Mouse (Mus musculus): ENCODE results near the gene AC131692.1. TPM values are rescaled to one million over a fixed set of nuclear protein-coding genes. Genes with fewer than 3 reads are reported as not detected.

Gene AC131692.1
- polyA plus RNA-seq, 1 experiment: 0.68 TPM

- peaks cover 2% of the 10 kb centered on the region; the same call in 1 of the 2 replicates for H3K4me1 ChIP-seq (ENCODE audit: control insufficient read depth, insufficient read depth, low read length)
- peak; percentile 46; the same call in 1 of the 2 replicates for TF ChIP-seq POLR2A (IDR thresholded peaks at IDR 0.05; ENCODE audit: low read depth, low read length)
- peak; percentile 16; the same call in 1 of the 2 replicates for TF ChIP-seq CTCF (IDR thresholded peaks at IDR 0.05; ENCODE audit: borderline replicate concordance, insufficient read depth, low read length)
- peak within 1 kb of the TSS; percentile 93 for H3K27ac ChIP-seq (ENCODE audit: insufficient read depth, low read length)
- H3K4me3 ChIP-seq (ENCODE audit: insufficient read depth, low read length): peak within 1 kb of the TSS; percentile 51
These were observed 47.2 kb downstream of the AC131692.1 start, which contains the start of gene Arl2 for GRCm38 (mm10) chr19:6141394-6141749. Gene Arl2, minus strand, starts transcription at chr19:6141548.

GRCm38 (mm10) chr19:6144842-6145241 is 50.6 kb downstream of the AC131692.1 start:
- H3K4me3 ChIP-seq (ENCODE audit: insufficient read depth, low read length): no peak overlapping the region
- TF ChIP-seq CTCF (IDR thresholded peaks at IDR 0.05; ENCODE audit: borderline replicate concordance, insufficient read depth, low read length) (no peak), POLR2A (IDR thresholded peaks at IDR 0.05; ENCODE audit: low read depth, low read length) (no peak)
- no peaks in the 10 kb centered on the region; the same call in 1 of the 2 replicates for H3K4me1 ChIP-seq (ENCODE audit: control insufficient read depth, insufficient read depth, low read length)
- no peak overlapping the region for H3K27ac ChIP-seq (ENCODE audit: insufficient read depth, low read length)

Other genes starting within 250 kb of the AC131692.1 start
- 24.9 and 35.7 TPM in 2 replicates for gene Frmd8, start 219.1 kb upstream of the AC131692.1 start, polyA plus RNA-seq (2011; ENCODE audit: insufficient read length, low read depth, missing spikeins)
- 1.3 and 3.5 TPM in 2 replicates for gene Slc25a45, start 216.6 kb upstream of the AC131692.1 start, polyA plus RNA-seq (2011; ENCODE audit: insufficient read length, low read depth, missing spikeins)
- 0.60 and 1.5 TPM in 2 replicates for gene Tigd3, start 200.3 kb upstream of the AC131692.1 start, polyA plus RNA-seq (2011; ENCODE audit: insufficient read length, low read depth, missing spikeins)
- gene Dpf2, start 181.4 kb upstream of the AC131692.1 start, polyA plus RNA-seq (2011; ENCODE audit: insufficient read length, low read depth, missing spikeins): 94.7 and 135 TPM in 2 replicates
- 10.4 and 12.1 TPM in 2 replicates for gene Cdc42ep2, start 169.6 kb upstream of the AC131692.1 start, polyA plus RNA-seq (2011; ENCODE audit: insufficient read length, low read depth, missing spikeins)
- 19.7 and 29.7 TPM in 2 replicates for gene Pola2, start 130.2 kb upstream of the AC131692.1 start, polyA plus RNA-seq (2011; ENCODE audit: insufficient read length, low read depth, missing spikeins)
- not detected in 2 replicates for gene Slc22a20, start 108.3 kb upstream of the AC131692.1 start, polyA plus RNA-seq (2011; ENCODE audit: insufficient read length, low read depth, missing spikeins)
- gene Capn1, start 78.5 kb upstream of the AC131692.1 start, polyA plus RNA-seq (2011; ENCODE audit: insufficient read length, low read depth, missing spikeins): 46.5 and 57.1 TPM in 2 replicates
- gene Syvn1, start 47.8 kb upstream of the AC131692.1 start, polyA plus RNA-seq (2011; ENCODE audit: insufficient read length, low read depth, missing spikeins): 36.8 and 40.3 TPM in 2 replicates
- gene Mrpl49, start 36.6 kb upstream of the AC131692.1 start, polyA plus RNA-seq (2011; ENCODE audit: insufficient read length, low read depth, missing spikeins): 24.0 and 25.7 TPM in 2 replicates
- gene Fau, start 36.6 kb upstream of the AC131692.1 start, polyA plus RNA-seq (2011; ENCODE audit: insufficient read length, low read depth, missing spikeins): 1,065 and 1,194 TPM in 2 replicates
- 8.9 and 9.9 TPM in 2 replicates for gene Znhit2, start 33.2 kb upstream of the AC131692.1 start, polyA plus RNA-seq (2011; ENCODE audit: insufficient read length, low read depth, missing spikeins)
- 18.5 and 20.7 TPM in 2 replicates for gene Tm7sf2, start 26.0 kb upstream of the AC131692.1 start, polyA plus RNA-seq (2011; ENCODE audit: insufficient read length, low read depth, missing spikeins)
- gene Vps51, start 17.2 kb upstream of the AC131692.1 start, polyA plus RNA-seq (2011; ENCODE audit: insufficient read length, low read depth, missing spikeins): 23.2 and 23.5 TPM in 2 replicates
- gene Tmem262, start 14.4 kb upstream of the AC131692.1 start, polyA plus RNA-seq (2011; ENCODE audit: insufficient read length, low read depth, missing spikeins): not detected in 2 replicates
- gene Gm28374, start 12.2 kb upstream of the AC131692.1 start, polyA plus RNA-seq (2011; ENCODE audit: insufficient read length, low read depth, missing spikeins): 1.6 TPM in 1 of 2 replicates, not detected in the other
- gene Zfpl1, start 9.5 kb upstream of the AC131692.1 start, polyA plus RNA-seq (2011; ENCODE audit: insufficient read length, low read depth, missing spikeins): 43.0 and 59.0 TPM in 2 replicates
- 9.4 and 12.9 TPM in 2 replicates for gene Cdca5, start 9.4 kb upstream of the AC131692.1 start, polyA plus RNA-seq (2011; ENCODE audit: insufficient read length, low read depth, missing spikeins)
- gene Naaladl1, start 11.4 kb downstream of the AC131692.1 start, polyA plus RNA-seq (2011; ENCODE audit: insufficient read length, low read depth, missing spikeins): 0.45 and 0.61 TPM in 2 replicates
- gene Sac3d1, start 24.2 kb downstream of the AC131692.1 start, polyA plus RNA-seq (2011; ENCODE audit: insufficient read length, low read depth, missing spikeins): 13.7 and 16.2 TPM in 2 replicates
- gene Snx15, start 33.9 kb downstream of the AC131692.1 start, polyA plus RNA-seq (2011; ENCODE audit: insufficient read length, low read depth, missing spikeins): 19.5 and 22.6 TPM in 2 replicates
- gene Batf2, start 46.6 kb downstream of the AC131692.1 start, polyA plus RNA-seq (2011; ENCODE audit: insufficient read length, low read depth, missing spikeins): not detected in 2 replicates
- gene Arl2, start 47.1 kb downstream of the AC131692.1 start, polyA plus RNA-seq (2011; ENCODE audit: insufficient read length, low read depth, missing spikeins): 56.2 and 57.6 TPM in 2 replicates
- gene Majin, start 90.0 kb downstream of the AC131692.1 start, polyA plus RNA-seq (2011; ENCODE audit: insufficient read length, low read depth, missing spikeins): not detected in 2 replicates
- gene Gpha2, start 132.0 kb downstream of the AC131692.1 start, polyA plus RNA-seq (2011; ENCODE audit: insufficient read length, low read depth, missing spikeins): not detected in 2 replicates
- 26.0 and 33.0 TPM in 2 replicates for gene Ppp2r5b, start 141.5 kb downstream of the AC131692.1 start, polyA plus RNA-seq (2011; ENCODE audit: insufficient read length, low read depth, missing spikeins)
- 13.0 and 14.3 TPM in 2 replicates for gene Atg2a, start 147.2 kb downstream of the AC131692.1 start, polyA plus RNA-seq (2011; ENCODE audit: insufficient read length, low read depth, missing spikeins)
- 72.9 and 96.4 TPM in 2 replicates for gene Ehd1, start 182.3 kb downstream of the AC131692.1 start, polyA plus RNA-seq (2011; ENCODE audit: insufficient read length, low read depth, missing spikeins)
- gene Cdc42bpg, start 212.0 kb downstream of the AC131692.1 start, polyA plus RNA-seq (2011; ENCODE audit: insufficient read length, low read depth, missing spikeins): 17.0 and 18.6 TPM in 2 replicates
- gene Men1, start 240.6 kb downstream of the AC131692.1 start, polyA plus RNA-seq (2011; ENCODE audit: insufficient read length, low read depth, missing spikeins): 36.1 and 37.5 TPM in 2 replicates
- 18.0 and 24.3 TPM in 2 replicates for gene Map4k2, start 246.7 kb downstream of the AC131692.1 start, polyA plus RNA-seq (2011; ENCODE audit: insufficient read length, low read depth, missing spikeins)